Mouse (Mus musculus) left cerebral cortex, postnatal 14 days (tissue): Measurements from ENCODE around the gene Rbm34. TPM values are rescaled to one million over a fixed set of nuclear protein-coding genes. Genes with fewer than 3 reads are reported as not detected.

Experiments
- DNase-seq, 2 experiments: peaks; one replicate each; pipeline ENCODE4 v3.0.0; 2021 to 2022; ENCODE audit warnings: low spot score in 2 of 2, mixed read lengths in 1 of 2
- intact Hi-C: fragments of 180-260 bp; cut with DNase I; formaldehyde crosslinking; loops from one replicate; pipeline ENCODE4 v1.15.1; 2025
- total RNA-seq, 2 experiments: library from RNA; stranded (reverse); gene quantifications; 2 replicates each; pipeline ENCODE4 v1.2.3; 2021

The Rbm34 gene
- total RNA-seq, 2 experiments from 2014 or later = 12.8 to 14.1 TPM

DNA sequence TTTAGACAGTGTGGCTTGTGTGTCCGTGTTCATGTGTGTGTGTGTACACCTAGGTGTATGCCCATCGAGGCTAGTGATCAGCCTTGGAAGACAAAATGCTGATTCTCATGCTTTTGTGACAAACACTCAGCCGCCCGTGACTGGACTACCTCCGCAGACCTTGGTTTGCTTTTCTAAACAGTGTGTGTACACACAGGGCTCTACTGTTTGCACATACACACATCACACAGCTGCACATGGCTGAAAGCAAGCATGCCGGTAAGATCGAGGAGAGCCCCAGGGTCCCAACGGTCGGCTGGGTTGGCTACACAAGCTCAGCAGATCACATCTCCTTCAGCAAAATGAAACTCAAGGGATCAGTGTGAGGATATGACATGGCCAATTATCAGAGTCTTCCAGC lies 66.9 kb downstream of the Rbm34 start:
- intact Hi-C loops = no loop called here

DNA sequence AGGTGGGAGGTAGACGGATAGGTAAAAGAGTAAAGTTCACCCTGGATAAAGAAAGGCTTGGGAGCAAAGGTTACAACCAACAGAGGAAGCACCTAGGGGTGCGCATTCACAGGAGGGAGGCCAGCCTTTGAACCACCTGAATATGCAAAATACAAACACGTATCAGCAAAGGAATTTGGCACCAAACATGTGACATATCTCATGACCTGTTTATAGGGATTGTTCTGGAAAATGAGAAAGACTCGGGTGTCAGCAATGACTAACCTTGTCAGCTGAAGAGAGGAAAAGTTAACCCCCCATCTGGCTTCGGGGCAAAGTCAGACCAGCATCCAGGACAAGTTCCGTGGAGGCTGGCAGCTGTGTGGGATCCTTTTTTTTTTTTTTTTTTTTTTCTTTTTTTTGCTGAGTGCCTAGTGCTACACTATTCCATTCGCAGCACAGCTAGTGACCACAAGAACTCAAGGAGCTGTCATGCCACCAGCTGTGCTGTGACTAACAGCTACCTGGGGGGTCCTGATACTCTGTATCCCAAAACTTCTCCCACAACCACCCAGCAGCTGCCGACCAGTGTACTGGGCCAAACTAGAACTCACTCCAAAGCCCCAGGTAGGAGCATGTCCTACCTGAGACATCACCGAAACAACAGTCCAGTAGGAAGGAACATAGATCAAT lies 67.5 kb downstream of the Rbm34 start:
- intact Hi-C loops = no loop called here

More for the DNA sequence above, 66.9 kb downstream of the Rbm34 start:
- DNase-seq = no peak

DNA sequence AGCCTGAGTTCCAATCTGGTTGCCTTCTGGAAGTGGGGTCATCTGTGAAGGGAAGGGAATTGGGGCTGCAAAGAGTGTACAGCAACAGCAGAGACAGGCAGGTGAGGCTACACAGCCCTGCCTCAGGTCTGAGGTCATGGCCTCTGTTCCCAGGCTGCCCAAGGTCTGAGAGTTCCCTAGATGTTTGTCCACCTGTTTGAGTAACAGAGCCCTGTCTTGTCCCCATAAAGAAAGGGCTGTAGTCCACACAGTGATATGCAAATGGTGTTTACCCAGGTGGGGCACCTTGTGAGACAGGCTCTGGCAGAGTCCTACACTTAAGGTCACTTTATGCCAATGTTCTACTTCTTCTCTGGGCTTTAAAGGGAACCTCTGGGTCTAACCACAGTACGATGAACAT lies 69.3 kb downstream of the Rbm34 start:
- intact Hi-C loops = no loop called here

More for the DNA sequence above, 67.5 kb downstream of the Rbm34 start:
- no peak for DNase-seq

DNA sequence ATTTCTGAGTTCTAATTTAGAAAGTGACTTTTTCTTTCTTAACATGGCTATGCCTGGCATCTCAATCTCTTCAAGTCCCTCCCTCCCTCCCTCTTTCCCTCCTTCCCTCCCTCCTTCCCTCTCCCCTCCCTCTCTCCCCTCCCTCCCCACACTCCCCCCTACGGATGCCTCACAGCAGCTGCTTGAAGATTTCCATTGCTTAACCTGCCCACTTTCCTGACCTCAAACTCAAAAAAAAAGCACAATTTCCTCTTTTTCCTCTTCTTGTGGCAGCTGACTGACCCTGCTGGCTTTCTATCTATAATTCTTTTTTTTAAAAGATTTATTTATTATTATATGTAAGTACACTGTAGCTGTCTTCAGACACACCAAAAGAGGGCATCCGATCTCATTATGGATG lies 69.8 kb downstream of the Rbm34 start:
- intact Hi-C loops = no loop called here

More for the DNA sequence above, 69.3 kb downstream of the Rbm34 start:
- no peak for DNase-seq

More for the DNA sequence above, 69.8 kb downstream of the Rbm34 start:
- DNase-seq = no peak

Other genes with a start within 250 kb of the Rbm34 start
- gene Tomm20, start 25.2 kb downstream of the Rbm34 start, total RNA-seq = 100 to 1,000 TPM; 162 to 168 TPM
- gene Pard3, start 92.8 kb upstream of the Rbm34 start, total RNA-seq = 10 to 100 TPM; 12.0 to 13.2 TPM